Comparison of ENCODE assay signal across 9 mouse cellular contexts in genomic region chr3:89100811-89101210, GRCm38 (mm10). TPM values are rescaled to one million over a fixed set of nuclear protein-coding genes. Genes with fewer than 3 reads are reported as not detected.
DNase-seq lines count a peak whose midpoint lies in the region; ATAC-seq lines count a peak whose summit lies in the region.
"Had no signal": no experiment of that assay in that cellular context is flagged by ENCODE, and none has a peak within 500 bp of the region (broad histone marks: within the 10 kb centered on the region; RNA-seq: fewer than 3 reads in every experiment).

Gene Gm43738 (minus strand): TSS chr3:89101099.

- H3K27me3 ChIP-seq in intestine, embryonic 14.5 days (replicated peaks; ENCODE audit: control insufficient read depth, insufficient read depth, low read length) = no peaks in the 10 kb centered on the region
- no peaks in the 10 kb centered on the region for H3K27me3 ChIP-seq in neural tube, embryonic 13.5 days

- no peaks in the 10 kb centered on the region for H3K9me3 ChIP-seq in intestine, embryonic 14.5 days (ENCODE audit: control insufficient read depth, low read length)
- H3K9me3 ChIP-seq in neural tube, embryonic 13.5 days = no peaks in the 10 kb centered on the region

- peak; percentile 93 for DNase-seq in heart, adult 11 months
- no peak for DNase-seq in heart, postnatal 36 days
- DNase-seq in thymus, postnatal 4 days = peak; percentile 39
- DNase-seq in thymus, postnatal 25 days = no peak
- DNase-seq in intestine, embryonic 14.5 days (ENCODE audit: low spot score) = no peak
- no peak for DNase-seq in adrenal gland, postnatal 36 days
- DNase-seq in left cerebral cortex, postnatal 25 days (ENCODE audit: low spot score in 2 of 2) = no peak

- peak within 1 kb of the TSS; percentile 88 for H3K4me3 ChIP-seq in intestine, embryonic 14.5 days (ENCODE audit: low read depth, low read length)
- H3K4me3 ChIP-seq in neural tube, embryonic 13.5 days = peak within 1 kb of the TSS; percentile 69

- WGBS in intestine, embryonic 14.5 days = 40% methylated on average over 7 of the region's 7 CpGs
- 42% methylated on average over 7 of the region's 7 CpGs for WGBS in neural tube, embryonic 13.5 days

- peak within 1 kb of the TSS; percentile 84 for H3K4me2 ChIP-seq in intestine, embryonic 14.5 days (ENCODE audit: low read length)
- peak within 1 kb of the TSS; percentile 91 for H3K4me2 ChIP-seq in neural tube, embryonic 13.5 days

- peaks cover 20% of the 10 kb centered on the region for H3K4me1 ChIP-seq in intestine, embryonic 14.5 days (replicated peaks; ENCODE audit: control insufficient read depth, insufficient read depth, low read length)
- peaks cover 31% of the 10 kb centered on the region for H3K4me1 ChIP-seq in neural tube, embryonic 13.5 days (replicated peaks)

- H3K27ac ChIP-seq in intestine, embryonic 14.5 days (ENCODE audit: low read depth) = peak within 1 kb of the TSS; percentile 73
- peak within 1 kb of the TSS; percentile 81 for H3K27ac ChIP-seq in neural tube, embryonic 13.5 days (replicated peaks)

- intact Hi-C loops in heart, postnatal 36 days (cut with DNase I) = no loop called here
- intact Hi-C loops in left cerebral cortex, postnatal 25 days (cut with DNase I) = no loop called here

- ATAC-seq in intestine, embryonic 14.5 days (replicated peaks; ENCODE audit: low FRiP score, low TSS enrichment, low read depth) = no peak
- ATAC-seq in neural tube, embryonic 13.5 days (ENCODE audit: low read depth) = no peak

- peak within 1 kb of the TSS; percentile 60 for H3K9ac ChIP-seq in intestine, embryonic 14.5 days (ENCODE audit: low read length)
- H3K9ac ChIP-seq in neural tube, embryonic 13.5 days = peak within 1 kb of the TSS; percentile 77

- H3K36me3 ChIP-seq in intestine, embryonic 14.5 days (ENCODE audit: control insufficient read depth, insufficient read depth, low read length) = peaks cover 41% of the 10 kb centered on the region
- peaks cover 45% of the 10 kb centered on the region for H3K36me3 ChIP-seq in neural tube, embryonic 13.5 days

RNA-seq across cellular contexts. Expression of gene Gm43738, which starts in this region (rescaled TPM):
- not detected for total RNA-seq in heart, postnatal 36 days (2021)
- polyA plus RNA-seq in intestine, embryonic 14.5 days (2014; fragmentation: Nextera tagmentation; extraction: Ambion mirVana) = 0.20 TPM in 1 of 2 replicates, not detected in the other
- 0.15 TPM in 1 of 2 replicates, not detected in the other for polyA plus RNA-seq in neural tube, embryonic 13.5 days (2015; fragmentation: Nextera tagmentation; extraction: Ambion mirVana)
- under 1 TPM in 1 of 2 experiments, not detected in 1; 0.17 TPM for total RNA-seq in adrenal gland, postnatal 36 days (2021)
- total RNA-seq in left cerebral cortex, postnatal 25 days (2021) = not detected
- total RNA-seq: hematopoietic stem cell, adult 5-6 weeks had no signal

Comparison
In these comparisons a context has a peak if more than half of its experiments do, and no peak if none do; other contexts are left out.
1. DNase-seq: peak in heart, adult 11 months (single experiment) and thymus, postnatal 4 days (single experiment); none in heart, postnatal 36 days (0 of 2), thymus, postnatal 25 days (single experiment), intestine, embryonic 14.5 days (single experiment), adrenal gland, postnatal 36 days (0 of 2) and left cerebral cortex, postnatal 25 days (0 of 2).